Mouse (Mus musculus) ES-E14 (cell line): Measurements from ENCODE around the gene Pld1. TPM values are rescaled to one million over a fixed set of nuclear protein-coding genes. Genes with fewer than 3 reads are reported as not detected.
A peak's percentile ranks its signal among the peaks of the same experiment; 100 is the strongest.

Experiments used
- DNase-seq: peaks from one replicate; pipeline ENCODE4 v3.0.0-alpha.2; 2013; ENCODE audit warnings: low read depth, low spot score
- H3K27ac ChIP-seq: 2 replicates; pipeline ENCODE4 v1.5.1; 2012; ENCODE audit warnings: low read depth, mild to moderate bottlenecking, low read length, moderate library complexity, mixed read lengths; ENCODE audit not compliant: poor library complexity, insufficient read depth, severe bottlenecking
- H3K36me3 ChIP-seq: 2 replicates; pipeline ENCODE4 v1.6.1; 2012; ENCODE audit warnings: mild to moderate bottlenecking, low read length, moderate library complexity, mixed read lengths; ENCODE audit not compliant: control insufficient read depth, poor library complexity, insufficient read depth, severe bottlenecking
- H3K4me1 ChIP-seq, 2 experiments: fragments of 150-350 bp in 1 of 2; sonication (generic) in 1 of 2; 2 replicates each; pipeline ENCODE4 v1.6.1; 2012; ENCODE audit warnings: low read length in 2 of 2, mild to moderate bottlenecking in 1 of 2, mixed read lengths in 1 of 2; ENCODE audit not compliant: control insufficient read depth in 2 of 2, insufficient read depth in 2 of 2, poor library complexity in 1 of 2
- H3K4me3 ChIP-seq, 2 experiments: fragments of 150-350 bp in 1 of 2; sonication (generic) in 1 of 2; 2 replicates each; pipeline ENCODE4 v1.5.1; 2012; ENCODE audit warnings: low read length in 2 of 2, low read depth in 1 of 2, mild to moderate bottlenecking in 1 of 2, mixed read lengths in 1 of 2; ENCODE audit not compliant: insufficient read depth in 1 of 2, poor library complexity in 1 of 2, severe bottlenecking in 1 of 2
- H3K9ac ChIP-seq: 2 replicates; pipeline ENCODE4 v1.6.1; 2012; ENCODE audit warnings: low read depth, mild to moderate bottlenecking, low read length, mixed read lengths; ENCODE audit not compliant: poor library complexity, insufficient read depth, severe bottlenecking
- H3K9me3 ChIP-seq: fragments of 150-350 bp; sonication (generic); 2 replicates; pipeline ENCODE4 v1.6.1; 2012; ENCODE audit warnings: low read depth, mild to moderate bottlenecking, low read length; ENCODE audit not compliant: control insufficient read depth, insufficient read depth
- CHD2 ChIP-seq: IDR thresholded peaks from 2 replicates; pipeline ENCODE4 v1.6.1; 2014; ENCODE audit warnings: mild to moderate bottlenecking, low read depth, low read length, inconsistent platforms
- HCFC1 ChIP-seq: IDR thresholded peaks from 2 replicates; pipeline ENCODE4 v1.6.1; 2012; ENCODE audit warnings: low read length, inconsistent platforms, borderline replicate concordance; ENCODE audit not compliant: insufficient read depth
- MAFK ChIP-seq: IDR thresholded peaks from 2 replicates; pipeline ENCODE4 v1.6.1; 2014; ENCODE audit warnings: mild to moderate bottlenecking, low read depth, low read length, inconsistent platforms; ENCODE audit not compliant: insufficient read depth
- ZC3H11A ChIP-seq: IDR thresholded peaks from 2 replicates; pipeline ENCODE4 v1.6.1; 2012; ENCODE audit warnings: low read depth, mild to moderate bottlenecking, inconsistent platforms, low read length, borderline replicate concordance
- ZNF384 ChIP-seq: IDR thresholded peaks from 2 replicates; pipeline ENCODE4 v1.6.1; 2012; ENCODE audit warnings: low read depth, low read length, inconsistent platforms
- in situ Hi-C, 2 experiments: fragments of 600-800 bp; cut with MboI; formaldehyde crosslinking; loops; one replicate each; pipeline ENCODE4 v1.15.1; 2025; ENCODE audit warnings: low sequenced_read_pairs in 2 of 2, inconsistent platforms in 1 of 2; ENCODE audit not compliant: unreplicated experiment in 2 of 2
- total RNA-seq: library from RNA; depleted of rRNA; stranded (reverse); fragments of 300-350 nt; gene quantifications from 2 replicates; pipeline ENCODE4 v1.2.3, GENCODE M21; 2012

Pld1 gene
- total RNA-seq, 1 experiment, result 4.8 TPM

DNA sequence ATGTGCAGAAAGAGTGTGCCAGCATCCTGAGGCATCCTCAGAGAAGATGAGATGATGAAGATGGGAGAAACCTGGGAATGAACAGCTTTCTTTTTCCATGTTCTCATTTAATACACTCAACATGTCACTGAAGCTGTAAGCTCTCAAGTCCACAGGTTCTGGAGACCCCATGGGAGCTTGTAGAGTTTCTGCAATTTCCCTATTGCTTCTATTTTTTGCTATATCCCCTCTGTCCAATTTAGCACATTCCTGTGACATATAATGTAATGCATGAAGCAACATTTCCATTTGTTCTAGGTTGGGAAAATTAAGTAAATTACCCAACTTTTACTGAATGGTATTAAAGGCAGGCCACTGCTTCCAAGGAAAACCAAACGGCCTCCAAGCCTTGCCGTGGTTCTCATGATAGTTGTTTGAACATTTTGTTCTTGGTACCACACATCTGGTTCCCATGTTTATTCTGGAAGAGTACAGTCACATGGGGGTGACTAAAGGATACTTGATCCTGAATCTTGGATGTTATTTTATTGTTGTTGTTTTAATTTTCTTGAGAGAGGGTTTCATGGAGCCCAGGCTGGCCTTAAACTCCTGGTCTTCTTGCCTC is 52.7 kb downstream of the Pld1 start:
- no peaks in the 10 kb centered on the region for H3K36me3 ChIP-seq
- in situ Hi-C loops, result no loop called here
- no peak overlapping the region for H3K4me3 ChIP-seq
- H3K4me1 ChIP-seq, result no peaks in the 10 kb centered on the region
- no peaks in the 10 kb centered on the region for H3K9me3 ChIP-seq
- TF ChIP-seq CHD2 (no peak), ZNF384 (no peak), MAFK (no peak), HCFC1 (no peak), ZC3H11A (no peak)
- H3K9ac ChIP-seq, result no peak overlapping the region
- DNase-seq, result no peak
- no peak overlapping the region for H3K27ac ChIP-seq

DNA sequence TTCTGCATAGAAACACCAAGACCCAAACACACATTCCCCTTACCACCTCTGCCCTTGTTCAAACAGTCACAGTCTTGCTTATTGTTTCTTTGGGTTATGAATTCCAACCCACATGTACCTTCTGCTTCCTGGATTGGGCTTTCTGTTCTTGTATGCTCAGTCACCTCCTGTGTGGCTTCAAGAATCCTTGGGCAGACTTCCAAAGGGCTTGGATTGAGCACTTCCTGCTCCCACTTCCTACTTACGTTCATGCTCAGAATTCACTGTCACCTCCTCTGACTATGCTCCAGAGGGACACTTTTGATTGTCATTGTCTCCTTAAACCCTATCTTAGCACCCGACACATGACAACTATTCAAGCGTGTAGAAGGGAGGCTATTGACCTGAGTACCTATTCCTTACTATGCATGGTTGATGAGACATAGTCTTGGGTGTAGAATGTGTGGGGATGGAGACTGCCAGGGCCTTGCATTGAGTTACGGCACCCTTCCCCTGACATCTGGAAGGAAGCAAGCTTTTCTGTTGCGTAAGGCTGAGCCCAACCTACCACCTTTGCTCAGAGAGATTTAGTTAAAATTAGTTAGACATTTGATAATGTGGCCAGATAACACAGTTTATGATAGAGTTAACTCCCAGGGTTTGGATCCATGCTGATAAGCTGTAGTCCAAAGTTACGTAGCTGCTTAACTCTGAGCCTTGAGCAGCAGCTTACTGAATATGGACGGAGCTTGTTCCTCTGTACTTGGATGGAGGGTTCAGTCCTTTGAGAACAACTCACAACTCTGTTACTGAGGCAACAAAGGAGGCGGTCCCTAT is 55.9 kb downstream of the Pld1 start:
- no peaks in the 10 kb centered on the region for H3K36me3 ChIP-seq
- TF ChIP-seq CHD2 (no peak), MAFK (no peak), ZC3H11A (no peak), HCFC1 (no peak), ZNF384 (no peak)
- in situ Hi-C loops, result no loop called here

DNA sequence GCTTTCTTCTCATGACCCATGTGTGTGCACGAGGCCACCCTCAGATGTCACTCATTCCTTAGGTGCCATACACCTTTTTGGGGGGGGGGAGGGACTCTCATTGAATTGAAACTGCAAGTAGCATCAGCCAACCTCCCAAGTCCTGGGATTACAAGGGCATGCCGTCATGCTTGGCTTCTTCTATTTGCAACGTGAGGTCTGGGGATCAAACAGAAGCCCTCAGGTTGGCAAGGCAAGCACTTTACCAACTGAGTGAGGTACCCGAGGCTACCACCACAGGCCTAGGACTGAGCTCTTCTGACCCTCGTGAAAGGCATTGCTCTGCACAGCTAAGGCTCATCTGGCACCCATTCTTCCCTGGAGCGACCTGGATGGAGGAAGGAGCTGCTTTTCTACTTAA is 65.8 kb downstream of the Pld1 start:
- Histone ChIP-seq H3K9ac (no peak overlapping the region), H3K4me3 (no peak overlapping the region), H3K4me1 (peaks cover 0 to 2% of the 10 kb centered on the region in 2 experiments; a peak in 1 of 4 replicates), H3K36me3 (no peaks in the 10 kb centered on the region), H3K27ac (no peak overlapping the region), H3K9me3 (no peaks in the 10 kb centered on the region)
- DNase-seq, result no peak
- TF ChIP-seq MAFK (no peak), ZC3H11A (no peak), CHD2 (no peak), HCFC1 (no peak), ZNF384 (no peak)
- in situ Hi-C loops, result no loop called here

More for the DNA sequence above, 55.9 kb downstream of the Pld1 start:
- H3K4me3 ChIP-seq, result no peak overlapping the region
- H3K9ac ChIP-seq, result no peak overlapping the region
- H3K4me1 ChIP-seq, result no peaks in the 10 kb centered on the region
- H3K9me3 ChIP-seq, result no peaks in the 10 kb centered on the region
- no peak overlapping the region for H3K27ac ChIP-seq
- DNase-seq, result no peak

DNA sequence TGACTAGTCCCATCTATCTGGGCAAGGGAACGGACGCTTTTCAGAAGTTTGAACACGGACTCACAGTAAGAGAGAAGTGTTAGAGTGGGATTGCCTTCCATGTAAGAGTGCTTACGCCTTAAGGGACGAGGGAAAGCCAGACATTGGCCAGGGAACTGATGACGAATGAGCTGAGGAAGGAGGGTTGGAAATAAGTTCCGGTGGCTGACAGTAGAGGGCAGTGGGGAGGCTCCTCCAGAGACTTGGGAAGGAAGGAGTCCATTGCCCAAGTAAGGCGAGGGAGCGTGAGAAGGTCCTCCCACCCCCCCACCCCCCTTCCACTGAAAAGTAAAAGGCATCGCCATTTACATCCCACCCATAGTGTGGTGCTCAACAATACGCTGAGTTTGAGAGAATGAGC is 69.2 kb downstream of the Pld1 start:
- Histone ChIP-seq H3K36me3 (no peaks in the 10 kb centered on the region), H3K27ac (no peak overlapping the region), H3K9ac (no peak overlapping the region), H3K9me3 (no peaks in the 10 kb centered on the region), H3K4me1 (peaks cover 0 to 6% of the 10 kb centered on the region in 2 experiments; a peak in 1 of 4 replicates), H3K4me3 (no peak overlapping the region)
- in situ Hi-C loops, result no loop called here
- peak; percentile 42; the same call in 1 of the 2 replicates for TF ChIP-seq ZC3H11A
- no peak for TF ChIP-seq CHD2
- DNase-seq, result peak; percentile 69
